Mouse (Mus musculus): Measurements from ENCODE around the gene Kif1b. TPM values are rescaled to one million over a fixed set of nuclear protein-coding genes. Genes with fewer than 3 reads are reported as not detected.

The Kif1b gene
- polyA plus RNA-seq, 1 experiment from 2014 or later: 35.6 TPM

GRCm38 (mm10) chr4:149330495-149330894 lies 23.0 kb upstream of the Kif1b start:
- H3K9ac ChIP-seq (replicated peaks; ENCODE audit: low read depth): no peak overlapping the region
- H3K4me1 ChIP-seq (ENCODE audit: insufficient read depth, low read depth, low read length): no peaks in the 10 kb centered on the region
- ATAC-seq (no peak), DNase-seq (ENCODE audit: low spot score) (no peak)
- peaks cover 51% of the 10 kb centered on the region for H3K36me3 ChIP-seq (ENCODE audit: insufficient read depth, low read length)
- H3K27ac ChIP-seq (ENCODE audit: low read length): no peak overlapping the region
- no peak overlapping the region for H3K4me3 ChIP-seq (ENCODE audit: low read depth, low read length)
- no peak for TF ChIP-seq EP300 (IDR thresholded peaks at IDR 0.05)
- TF ChIP-seq CTCF (IDR thresholded peaks at IDR 0.05): peak; percentile 29
- H3K9me3 ChIP-seq (ENCODE audit: low read length): no peaks in the 10 kb centered on the region
- 94% methylated on average over 5 of the region's 5 CpGs for WGBS
- H3K27me3 ChIP-seq (replicated peaks; ENCODE audit: insufficient read depth, low read length): no peaks in the 10 kb centered on the region
- H3K4me2 ChIP-seq (replicated peaks; ENCODE audit: low read depth, low read length): no peak overlapping the region

- DNase-seq (ENCODE audit: low spot score) (no peak), ATAC-seq (no peak)
- Histone ChIP-seq H3K36me3 (ENCODE audit: insufficient read depth, low read length) (peaks cover 42% of the 10 kb centered on the region), H3K9me3 (ENCODE audit: low read length) (no peaks in the 10 kb centered on the region), H3K27me3 (replicated peaks; ENCODE audit: insufficient read depth, low read length) (no peaks in the 10 kb centered on the region), H3K4me2 (replicated peaks; ENCODE audit: low read depth, low read length) (no peak overlapping the region), H3K9ac (replicated peaks; ENCODE audit: low read depth) (no peak overlapping the region), H3K4me1 (ENCODE audit: insufficient read depth, low read depth, low read length) (no peaks in the 10 kb centered on the region), H3K4me3 (ENCODE audit: low read depth, low read length) (no peak overlapping the region), H3K27ac (ENCODE audit: low read length) (no peak overlapping the region)
- 87% methylated on average over 4 of the region's 4 CpGs for WGBS
- TF ChIP-seq CTCF (IDR thresholded peaks at IDR 0.05): no peak
- TF ChIP-seq EP300 (IDR thresholded peaks at IDR 0.05): no peak
These were observed 21.2 kb upstream of the Kif1b start for GRCm38 (mm10) chr4:149328735-149329134.

- Histone ChIP-seq H3K27me3 (replicated peaks; ENCODE audit: insufficient read depth, low read length) (no peaks in the 10 kb centered on the region), H3K27ac (ENCODE audit: low read length) (no peak overlapping the region), H3K9ac (replicated peaks; ENCODE audit: low read depth) (no peak overlapping the region), H3K4me2 (replicated peaks; ENCODE audit: low read depth, low read length) (no peak overlapping the region), H3K4me1 (ENCODE audit: insufficient read depth, low read depth, low read length) (no peaks in the 10 kb centered on the region), H3K4me3 (ENCODE audit: low read depth, low read length) (no peak overlapping the region), H3K9me3 (ENCODE audit: low read length) (no peaks in the 10 kb centered on the region), H3K36me3 (ENCODE audit: insufficient read depth, low read length) (peaks cover 34% of the 10 kb centered on the region)
- TF ChIP-seq CTCF (IDR thresholded peaks at IDR 0.05) (no peak), EP300 (IDR thresholded peaks at IDR 0.05) (no peak)
- peak; percentile 85 for DNase-seq (ENCODE audit: low spot score)
- WGBS: 57% methylated on average over 7 of the region's 7 CpGs
- ATAC-seq: peak; percentile 93
These were observed 19.8 kb upstream of the Kif1b start for GRCm38 (mm10) chr4:149327281-149327680.

- H3K9me3 ChIP-seq (ENCODE audit: low read length): no peaks in the 10 kb centered on the region
- peak; percentile 39 for ATAC-seq
- H3K9ac ChIP-seq (replicated peaks; ENCODE audit: low read depth): no peak overlapping the region
- no peak overlapping the region for H3K27ac ChIP-seq (ENCODE audit: low read length)
- no peak overlapping the region for H3K4me2 ChIP-seq (replicated peaks; ENCODE audit: low read depth, low read length)
- peak; percentile 35 for DNase-seq (ENCODE audit: low spot score)
- TF ChIP-seq EP300 (IDR thresholded peaks at IDR 0.05) (no peak), CTCF (IDR thresholded peaks at IDR 0.05) (peak; percentile 43)
- 81% methylated on average over 10 of the region's 10 CpGs for WGBS
- H3K36me3 ChIP-seq (ENCODE audit: insufficient read depth, low read length): peaks cover 23% of the 10 kb centered on the region
- H3K27me3 ChIP-seq (replicated peaks; ENCODE audit: insufficient read depth, low read length): no peaks in the 10 kb centered on the region
- no peaks in the 10 kb centered on the region for H3K4me1 ChIP-seq (ENCODE audit: insufficient read depth, low read depth, low read length)
- no peak overlapping the region for H3K4me3 ChIP-seq (ENCODE audit: low read depth, low read length)
These were observed 18.1 kb upstream of the Kif1b start for GRCm38 (mm10) chr4:149325411-149326162.

- Histone ChIP-seq H3K4me3 (ENCODE audit: low read depth, low read length) (no peak overlapping the region), H3K9ac (replicated peaks; ENCODE audit: low read depth) (no peak overlapping the region), H3K36me3 (ENCODE audit: insufficient read depth, low read length) (peaks cover 7% of the 10 kb centered on the region; the same call in 1 of the 2 replicates), H3K27ac (ENCODE audit: low read length) (no peak overlapping the region), H3K4me1 (ENCODE audit: insufficient read depth, low read depth, low read length) (no peaks in the 10 kb centered on the region), H3K27me3 (replicated peaks; ENCODE audit: insufficient read depth, low read length) (no peaks in the 10 kb centered on the region), H3K4me2 (replicated peaks; ENCODE audit: low read depth, low read length) (no peak overlapping the region), H3K9me3 (ENCODE audit: low read length) (no peaks in the 10 kb centered on the region)
- 61% methylated on average over 16 of the region's 16 CpGs for WGBS
- ATAC-seq (no peak), DNase-seq (ENCODE audit: low spot score) (no peak)
- TF ChIP-seq CTCF (IDR thresholded peaks at IDR 0.05): no peak
- no peak for TF ChIP-seq EP300 (IDR thresholded peaks at IDR 0.05)
These were observed 16.2 kb upstream of the Kif1b start for GRCm38 (mm10) chr4:149323730-149324129.

GRCm38 (mm10) chr4:149322718-149323117 lies 15.2 kb upstream of the Kif1b start:
- Histone ChIP-seq H3K9me3 (ENCODE audit: low read length) (no peaks in the 10 kb centered on the region), H3K27ac (ENCODE audit: low read length) (no peak overlapping the region), H3K4me3 (ENCODE audit: low read depth, low read length) (no peak overlapping the region), H3K4me1 (ENCODE audit: insufficient read depth, low read depth, low read length) (no peaks in the 10 kb centered on the region), H3K27me3 (replicated peaks; ENCODE audit: insufficient read depth, low read length) (no peaks in the 10 kb centered on the region), H3K9ac (replicated peaks; ENCODE audit: low read depth) (no peak overlapping the region), H3K36me3 (ENCODE audit: insufficient read depth, low read length) (no peaks in the 10 kb centered on the region), H3K4me2 (replicated peaks; ENCODE audit: low read depth, low read length) (no peak overlapping the region)
- ATAC-seq (no peak), DNase-seq (ENCODE audit: low spot score) (no peak)
- TF ChIP-seq EP300 (IDR thresholded peaks at IDR 0.05) (no peak), CTCF (IDR thresholded peaks at IDR 0.05) (no peak)
- WGBS: 69% methylated on average over 6 of the region's 6 CpGs
